Mouse (Mus musculus): Measurements from ENCODE around the gene Gm527. TPM values are rescaled to one million over a fixed set of nuclear protein-coding genes. Genes with fewer than 3 reads are reported as not detected.

Gene Gm527
- polyA plus RNA-seq, 1 experiment from 2014 or later: 2.8 TPM

DNA sequence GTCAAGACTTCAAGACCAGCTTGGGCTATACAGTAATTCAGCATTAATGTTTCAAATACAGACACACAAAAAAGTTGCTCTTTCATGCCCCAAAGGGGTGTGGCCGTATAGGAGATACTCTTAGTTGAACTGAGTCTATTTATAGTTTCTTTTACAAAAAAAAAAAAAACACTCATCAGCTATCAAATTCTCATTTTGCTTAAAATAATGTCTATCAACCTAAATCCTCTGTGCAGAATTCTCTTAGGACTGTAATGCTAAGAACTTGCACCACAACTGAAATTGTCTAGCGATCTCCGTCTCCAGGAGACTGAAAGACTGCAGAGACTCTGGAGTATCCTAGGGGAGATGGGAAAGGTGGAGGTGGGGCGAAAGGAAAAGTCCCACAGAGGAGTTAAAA lies 46.9 kb downstream of the Gm527 start:
- 20% methylated on average over 4 of the region's 4 CpGs for WGBS
- peak overlapping the region; percentile 49 for H3K9ac ChIP-seq (replicated peaks; ENCODE audit: low read length)
- no peaks in the 10 kb centered on the region for H3K4me1 ChIP-seq (ENCODE audit: control insufficient read depth, insufficient read depth, low read length)
- no peaks in the 10 kb centered on the region for H3K9me3 ChIP-seq (replicated peaks; ENCODE audit: control insufficient read depth, low read length)
- H3K27me3 ChIP-seq (ENCODE audit: control insufficient read depth, insufficient read depth, low read length): no peaks in the 10 kb centered on the region
- no peak for ATAC-seq (replicated peaks; ENCODE audit: insufficient number of reproducible peaks, low FRiP score, low TSS enrichment, low read depth)
- H3K36me3 ChIP-seq (replicated peaks; ENCODE audit: control insufficient read depth, insufficient read depth, low read depth, low read length): no peaks in the 10 kb centered on the region
- H3K4me2 ChIP-seq (ENCODE audit: low read depth, low read length): peak overlapping the region; percentile 44
- no peak overlapping the region for H3K27ac ChIP-seq (replicated peaks; ENCODE audit: low read depth, low read length)
- DNase-seq (ENCODE audit: low spot score): no peak
- H3K4me3 ChIP-seq (ENCODE audit: low read depth, low read length): peak overlapping the region; percentile 84

DNA sequence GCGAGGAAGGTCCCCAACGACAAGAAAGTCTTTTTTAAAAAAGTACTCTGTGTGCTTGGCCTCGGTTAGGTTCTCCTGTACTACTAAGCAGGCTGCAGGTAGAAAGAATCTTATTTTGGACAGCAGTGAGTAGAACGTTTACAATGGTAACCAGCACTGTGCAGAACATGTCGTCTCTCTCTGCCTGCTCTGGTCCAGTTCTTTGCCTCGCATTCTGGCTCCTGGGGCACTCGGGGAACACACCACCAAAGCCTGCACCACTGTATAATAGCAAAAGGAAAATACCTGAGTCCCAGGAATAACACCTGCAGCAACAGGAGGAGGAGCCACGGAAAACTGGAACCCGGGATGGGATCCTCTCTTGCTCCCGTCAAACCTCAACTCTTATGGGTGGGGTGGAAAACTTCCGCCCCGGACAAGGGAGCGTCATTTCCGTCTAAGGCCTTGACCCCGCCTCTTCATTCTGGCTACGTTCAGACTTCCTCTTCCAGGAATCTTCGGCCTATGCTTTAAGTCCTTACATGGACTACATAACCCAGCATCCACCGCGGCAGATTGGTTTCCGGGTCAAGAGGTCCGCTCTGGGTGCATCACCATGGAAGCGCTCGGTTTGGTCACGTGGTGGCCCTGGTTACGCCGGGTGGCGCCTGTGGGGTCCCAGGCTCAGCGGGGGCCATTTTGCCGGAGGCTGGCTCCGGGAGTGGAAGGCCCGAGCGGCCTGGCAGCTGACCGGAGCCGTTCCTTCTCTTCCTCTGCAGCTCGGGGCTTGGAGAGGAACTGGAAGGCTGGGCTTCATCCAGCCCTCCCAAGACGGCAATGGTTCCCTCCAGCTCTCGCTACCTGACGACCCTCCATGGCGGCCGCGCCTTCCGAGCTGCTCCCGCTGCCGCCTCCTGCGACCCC lies 47.7 kb downstream of the Gm527 start, which contains the start of the genes Klhl28 and Togaram1:
TSS of gene Klhl28 (minus strand) at position 411 of the 903 bp plus-strand sequence.
TSS of gene Togaram1 (plus strand) at position 681 of the 903 bp plus-strand sequence.
- Histone ChIP-seq H3K9ac (replicated peaks; ENCODE audit: low read length) (peak within 1 kb of the TSS; percentile 87), H3K4me1 (ENCODE audit: control insufficient read depth, insufficient read depth, low read length) (no peaks in the 10 kb centered on the region), H3K4me2 (ENCODE audit: low read depth, low read length) (peak within 1 kb of the TSS; percentile 88), H3K27me3 (ENCODE audit: control insufficient read depth, insufficient read depth, low read length) (no peaks in the 10 kb centered on the region), H3K9me3 (replicated peaks; ENCODE audit: control insufficient read depth, low read length) (no peaks in the 10 kb centered on the region), H3K27ac (replicated peaks; ENCODE audit: low read depth, low read length) (peak within 1 kb of the TSS; percentile 43), H3K36me3 (replicated peaks; ENCODE audit: control insufficient read depth, insufficient read depth, low read depth, low read length) (no peaks in the 10 kb centered on the region), H3K4me3 (ENCODE audit: low read depth, low read length) (peak within 1 kb of the TSS; percentile 84)
- ATAC-seq (replicated peaks; ENCODE audit: insufficient number of reproducible peaks, low FRiP score, low TSS enrichment, low read depth) (peak; percentile 100), DNase-seq (ENCODE audit: low spot score) (peak; percentile 100)
- under 1% methylated on average over 45 of the region's 45 CpGs for WGBS

- Histone ChIP-seq H3K9ac (replicated peaks; ENCODE audit: low read length) (peak overlapping the region; percentile 87), H3K4me1 (ENCODE audit: control insufficient read depth, insufficient read depth, low read length) (no peaks in the 10 kb centered on the region), H3K36me3 (replicated peaks; ENCODE audit: control insufficient read depth, insufficient read depth, low read depth, low read length) (no peaks in the 10 kb centered on the region), H3K4me3 (ENCODE audit: low read depth, low read length) (peak overlapping the region; percentile 84), H3K4me2 (ENCODE audit: low read depth, low read length) (peak overlapping the region; percentile 88), H3K27me3 (ENCODE audit: control insufficient read depth, insufficient read depth, low read length) (no peaks in the 10 kb centered on the region), H3K27ac (replicated peaks; ENCODE audit: low read depth, low read length) (peak overlapping the region; percentile 43), H3K9me3 (replicated peaks; ENCODE audit: control insufficient read depth, low read length) (no peaks in the 10 kb centered on the region)
- 0% methylated on average over 44 of the region's 44 CpGs for WGBS
- DNase-seq (ENCODE audit: low spot score) (peak; percentile 42), ATAC-seq (replicated peaks; ENCODE audit: insufficient number of reproducible peaks, low FRiP score, low TSS enrichment, low read depth) (peak; percentile 19; the same call in 1 of the 2 replicates)
These were observed 48.5 kb downstream of the Gm527 start for GRCm38 (mm10) chr12:64966101-64966631.

- Histone ChIP-seq H3K27me3 (ENCODE audit: control insufficient read depth, insufficient read depth, low read length) (no peaks in the 10 kb centered on the region), H3K4me2 (ENCODE audit: low read depth, low read length) (peak overlapping the region; percentile 88), H3K27ac (replicated peaks; ENCODE audit: low read depth, low read length) (no peak overlapping the region), H3K36me3 (replicated peaks; ENCODE audit: control insufficient read depth, insufficient read depth, low read depth, low read length) (no peaks in the 10 kb centered on the region), H3K9ac (replicated peaks; ENCODE audit: low read length) (peak overlapping the region; percentile 87), H3K9me3 (replicated peaks; ENCODE audit: control insufficient read depth, low read length) (no peaks in the 10 kb centered on the region), H3K4me3 (ENCODE audit: low read depth, low read length) (peak overlapping the region; percentile 84), H3K4me1 (ENCODE audit: control insufficient read depth, insufficient read depth, low read length) (no peaks in the 10 kb centered on the region)
- 6% methylated on average over 19 of the region's 19 CpGs for WGBS
- no peak for ATAC-seq (replicated peaks; ENCODE audit: insufficient number of reproducible peaks, low FRiP score, low TSS enrichment, low read depth)
- no peak for DNase-seq (ENCODE audit: low spot score)
These were observed 49.1 kb downstream of the Gm527 start for GRCm38 (mm10) chr12:64966652-64967435.

DNA sequence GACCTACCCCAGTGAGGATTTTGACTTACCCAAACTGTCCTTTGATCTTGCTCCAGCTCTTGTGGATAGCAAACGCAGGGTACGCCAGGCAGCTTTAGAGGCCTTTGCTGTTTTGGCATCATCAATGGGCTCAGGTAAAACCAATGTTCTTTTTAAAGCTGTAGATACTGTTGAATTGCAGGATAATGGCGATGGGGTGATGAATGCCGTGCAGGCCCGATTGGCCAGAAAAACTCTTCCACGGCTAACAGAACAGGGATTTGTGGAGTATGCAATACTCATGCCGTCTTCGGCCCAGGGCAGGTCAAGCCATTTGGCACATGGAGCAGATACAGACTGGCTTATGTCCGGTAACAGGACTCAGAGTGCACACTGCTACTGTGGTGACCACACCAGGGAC lies 49.8 kb downstream of the Gm527 start:
- Histone ChIP-seq H3K27me3 (ENCODE audit: control insufficient read depth, insufficient read depth, low read length) (no peaks in the 10 kb centered on the region), H3K27ac (replicated peaks; ENCODE audit: low read depth, low read length) (no peak overlapping the region), H3K4me1 (ENCODE audit: control insufficient read depth, insufficient read depth, low read length) (no peaks in the 10 kb centered on the region), H3K9ac (replicated peaks; ENCODE audit: low read length) (peak overlapping the region; percentile 35), H3K4me2 (ENCODE audit: low read depth, low read length) (peak overlapping the region; percentile 88), H3K9me3 (replicated peaks; ENCODE audit: control insufficient read depth, low read length) (no peaks in the 10 kb centered on the region), H3K4me3 (ENCODE audit: low read depth, low read length) (peak overlapping the region; percentile 84), H3K36me3 (replicated peaks; ENCODE audit: control insufficient read depth, insufficient read depth, low read depth, low read length) (no peaks in the 10 kb centered on the region)
- no peak for ATAC-seq (replicated peaks; ENCODE audit: insufficient number of reproducible peaks, low FRiP score, low TSS enrichment, low read depth)
- DNase-seq (ENCODE audit: low spot score): no peak
- under 1% methylated on average over 9 of the region's 9 CpGs for WGBS

DNA sequence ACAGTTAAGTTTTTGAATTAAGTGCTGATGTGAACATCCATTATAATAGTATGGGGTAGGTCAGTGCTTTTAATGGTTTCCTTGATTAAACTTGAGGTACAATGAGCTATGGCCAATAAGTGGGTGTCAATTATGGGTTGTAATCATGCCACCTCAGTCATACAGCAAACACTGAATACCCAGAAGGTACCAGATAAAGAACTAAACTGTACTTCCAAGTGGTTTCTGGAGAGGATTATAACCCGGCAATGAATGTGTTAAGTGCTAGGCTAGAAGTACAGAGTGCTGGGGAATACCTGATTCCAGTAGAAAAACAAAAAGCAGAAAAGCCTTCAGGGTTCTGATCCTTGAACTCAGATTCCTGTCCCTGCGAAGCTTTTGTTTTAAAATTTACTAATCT lies 50.4 kb downstream of the Gm527 start:
- Histone ChIP-seq H3K4me3 (ENCODE audit: low read depth, low read length) (peak overlapping the region; percentile 84), H3K4me2 (ENCODE audit: low read depth, low read length) (peak overlapping the region; percentile 88), H3K36me3 (replicated peaks; ENCODE audit: control insufficient read depth, insufficient read depth, low read depth, low read length) (no peaks in the 10 kb centered on the region), H3K9ac (replicated peaks; ENCODE audit: low read length) (no peak overlapping the region; the same call in 1 of the 2 replicates), H3K9me3 (replicated peaks; ENCODE audit: control insufficient read depth, low read length) (no peaks in the 10 kb centered on the region), H3K27ac (replicated peaks; ENCODE audit: low read depth, low read length) (no peak overlapping the region), H3K4me1 (ENCODE audit: control insufficient read depth, insufficient read depth, low read length) (no peaks in the 10 kb centered on the region), H3K27me3 (ENCODE audit: control insufficient read depth, insufficient read depth, low read length) (no peaks in the 10 kb centered on the region)
- 8% methylated on average over 2 of the region's 2 CpGs for WGBS
- DNase-seq (ENCODE audit: low spot score) (peak; percentile 50), ATAC-seq (replicated peaks; ENCODE audit: insufficient number of reproducible peaks, low FRiP score, low TSS enrichment, low read depth) (no peak)

- no peak overlapping the region for H3K4me2 ChIP-seq (ENCODE audit: low read depth, low read length)
- ATAC-seq (replicated peaks; ENCODE audit: insufficient number of reproducible peaks, low FRiP score, low TSS enrichment, low read depth): no peak
These were observed 53.7 kb downstream of the Gm527 start for GRCm38 (mm10) chr12:64971399-64971798.

More at GRCm38 (mm10) chr12:64971399-64971798, 53.7 kb downstream of the Gm527 start:
- Histone ChIP-seq H3K27me3 (ENCODE audit: control insufficient read depth, insufficient read depth, low read length) (no peaks in the 10 kb centered on the region), H3K36me3 (replicated peaks; ENCODE audit: control insufficient read depth, insufficient read depth, low read depth, low read length) (no peaks in the 10 kb centered on the region), H3K4me3 (ENCODE audit: low read depth, low read length) (no peak overlapping the region), H3K9ac (replicated peaks; ENCODE audit: low read length) (no peak overlapping the region), H3K27ac (replicated peaks; ENCODE audit: low read depth, low read length) (no peak overlapping the region), H3K9me3 (replicated peaks; ENCODE audit: control insufficient read depth, low read length) (no peaks in the 10 kb centered on the region), H3K4me1 (ENCODE audit: control insufficient read depth, insufficient read depth, low read length) (no peaks in the 10 kb centered on the region)
- no peak for DNase-seq (ENCODE audit: low spot score)

Data from embryonic facial prominence, embryonic 11.5 days (tissue).